Mouse (Mus musculus) embryonic facial prominence, embryonic 13.5 days (tissue): ENCODE measurements around the gene Fmod. TPM values are rescaled to one million over a fixed set of nuclear protein-coding genes. Genes with fewer than 3 reads are reported as not detected.

ENCODE experiments used
- ATAC-seq: fragments of 200-750 bp; cut with Nextera tagmentation; 2 replicates; pipeline ENCODE4 v1.8.0; 2017; ENCODE audit warnings: low read depth; ENCODE audit not compliant: insufficient number of reproducible peaks, insufficient read depth, low FRiP score, low TSS enrichment
- H3K27ac ChIP-seq: fragments of 300-500 bp; sonication (generic); 2 replicates; pipeline ENCODE4 v1.5.1; 2015; ENCODE audit warnings: moderate library complexity, mild to moderate bottlenecking, inconsistent platforms
- H3K27me3 ChIP-seq: fragments of 300-500 bp; sonication (generic); 2 replicates; pipeline ENCODE4 v1.6.1; 2015; ENCODE audit warnings: mild to moderate bottlenecking, inconsistent platforms
- H3K36me3 ChIP-seq: fragments of 300-500 bp; sonication (generic); 2 replicates; pipeline ENCODE4 v1.6.1; 2015; ENCODE audit warnings: mild to moderate bottlenecking, inconsistent platforms
- H3K4me1 ChIP-seq: fragments of 300-500 bp; sonication (generic); 2 replicates; pipeline ENCODE4 v1.6.1; 2015; ENCODE audit warnings: inconsistent platforms
- H3K4me2 ChIP-seq: fragments of 300-500 bp; sonication (generic); 2 replicates; pipeline ENCODE4 v1.6.1; 2015; ENCODE audit warnings: moderate library complexity, mild to moderate bottlenecking, inconsistent platforms
- H3K4me3 ChIP-seq: fragments of 300-500 bp; sonication (generic); 2 replicates; pipeline ENCODE4 v1.5.1; 2015; ENCODE audit warnings: mild to moderate bottlenecking, inconsistent platforms
- H3K9ac ChIP-seq: fragments of 300-500 bp; sonication (generic); 2 replicates; pipeline ENCODE4 v1.6.1; 2015; ENCODE audit warnings: mild to moderate bottlenecking, inconsistent platforms
- H3K9me3 ChIP-seq: fragments of 300-500 bp; sonication (generic); 2 replicates; pipeline ENCODE4 v1.6.1; 2016; ENCODE audit warnings: inconsistent platforms
- WGBS: fragments of 180-500 bp; shearing (Covaris S2); methylation state at CpG from one replicate; pipeline ENCODE4 v1.1.7; 2015; ENCODE audit warnings: mixed read lengths; 5-methylcytosine and 5-hydroxymethylcytosine counted together
- polyA plus RNA-seq: library from polyadenylated mRNA; unstranded; fragments of >200 nt; fragmentation: Nextera tagmentation; extraction: Ambion mirVana; gene quantifications from 2 replicates; pipeline ENCODE4 v1.2.1, GENCODE M21; 2015

Fmod gene
- polyA plus RNA-seq, 1 experiment from 2014 or later = 9.6 TPM

- peaks cover 21% of the 10 kb centered on the region for H3K4me1 ChIP-seq
- ATAC-seq = no peak
- no peaks in the 10 kb centered on the region for H3K27me3 ChIP-seq
- no peak overlapping the region for H3K27ac ChIP-seq
- peak overlapping the region; percentile 40 for H3K9ac ChIP-seq
- no peak overlapping the region for H3K4me3 ChIP-seq
- H3K9me3 ChIP-seq = no peaks in the 10 kb centered on the region
- no peaks in the 10 kb centered on the region for H3K36me3 ChIP-seq
- peak overlapping the region; percentile 28 for H3K4me2 ChIP-seq
- WGBS = 50% methylated on average over 16 of the region's 16 CpGs
Observed at GRCm38 (mm10) chr1:134086811-134087398, 49.9 kb downstream of the Fmod start.

- Histone ChIP-seq H3K4me1 (peaks cover 27% of the 10 kb centered on the region), H3K36me3 (no peaks in the 10 kb centered on the region), H3K9me3 (no peaks in the 10 kb centered on the region), H3K27me3 (no peaks in the 10 kb centered on the region), H3K27ac (no peak overlapping the region; the same call in 1 of the 2 replicates), H3K4me2 (no peak overlapping the region), H3K9ac (no peak overlapping the region), H3K4me3 (no peak overlapping the region)
- no peak for ATAC-seq
- 87% methylated on average over 7 of the region's 7 CpGs for WGBS
Observed at GRCm38 (mm10) chr1:134089074-134089473, 52.0 kb downstream of the Fmod start.

GRCm38 (mm10) chr1:134091851-134092250, 54.8 kb downstream of the Fmod start:
- H3K9me3 ChIP-seq = no peaks in the 10 kb centered on the region
- 88% methylated on average over 3 of the region's 3 CpGs for WGBS
- no peak for ATAC-seq
- H3K4me1 ChIP-seq = peaks cover 43% of the 10 kb centered on the region
- H3K4me2 ChIP-seq = no peak overlapping the region
- H3K36me3 ChIP-seq = no peaks in the 10 kb centered on the region
- H3K27ac ChIP-seq = no peak overlapping the region
- no peak overlapping the region for H3K4me3 ChIP-seq
- no peak overlapping the region for H3K9ac ChIP-seq
- no peaks in the 10 kb centered on the region for H3K27me3 ChIP-seq

DNA sequence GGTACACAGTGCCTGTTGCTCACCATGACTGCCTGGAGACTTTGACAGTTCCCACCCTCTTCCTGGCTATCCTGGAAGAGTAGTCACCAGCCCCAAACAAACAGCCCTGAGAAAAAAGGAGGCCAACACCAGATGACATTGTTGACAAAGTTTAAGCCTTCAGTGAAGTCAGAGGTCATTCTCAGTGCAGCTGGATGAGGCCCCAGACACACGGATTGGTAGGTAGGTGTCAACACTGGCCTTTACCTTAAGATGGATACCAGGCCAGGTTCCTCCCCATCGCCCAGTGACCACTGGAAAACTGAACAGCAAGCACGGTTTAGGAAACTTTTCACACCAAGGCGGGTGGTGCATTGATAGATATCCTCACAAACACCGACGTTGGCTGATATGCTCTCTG, 55.3 kb downstream of the Fmod start:
- peak overlapping the region; percentile 77 for H3K9ac ChIP-seq
- ATAC-seq = no peak
- no peaks in the 10 kb centered on the region for H3K9me3 ChIP-seq
- H3K4me2 ChIP-seq = peak overlapping the region; percentile 81
- peaks cover 42% of the 10 kb centered on the region for H3K4me1 ChIP-seq
- peak overlapping the region; percentile 50 for H3K4me3 ChIP-seq
- peak overlapping the region; percentile 86 for H3K27ac ChIP-seq
- no peaks in the 10 kb centered on the region for H3K27me3 ChIP-seq
- H3K36me3 ChIP-seq = no peaks in the 10 kb centered on the region
- 34% methylated on average over 6 of the region's 6 CpGs for WGBS

- WGBS = 3% methylated on average over 36 of the region's 43 CpGs
- Histone ChIP-seq H3K4me3 (peak overlapping the region; percentile 50), H3K4me1 (peaks cover 47% of the 10 kb centered on the region), H3K27ac (peak overlapping the region; percentile 86), H3K9ac (peak overlapping the region; percentile 77), H3K36me3 (no peaks in the 10 kb centered on the region), H3K27me3 (no peaks in the 10 kb centered on the region), H3K4me2 (peak overlapping the region; percentile 81), H3K9me3 (no peaks in the 10 kb centered on the region)
- ATAC-seq = peak; percentile 89
Observed at GRCm38 (mm10) chr1:134092852-134093770, 56.1 kb downstream of the Fmod start.

DNA sequence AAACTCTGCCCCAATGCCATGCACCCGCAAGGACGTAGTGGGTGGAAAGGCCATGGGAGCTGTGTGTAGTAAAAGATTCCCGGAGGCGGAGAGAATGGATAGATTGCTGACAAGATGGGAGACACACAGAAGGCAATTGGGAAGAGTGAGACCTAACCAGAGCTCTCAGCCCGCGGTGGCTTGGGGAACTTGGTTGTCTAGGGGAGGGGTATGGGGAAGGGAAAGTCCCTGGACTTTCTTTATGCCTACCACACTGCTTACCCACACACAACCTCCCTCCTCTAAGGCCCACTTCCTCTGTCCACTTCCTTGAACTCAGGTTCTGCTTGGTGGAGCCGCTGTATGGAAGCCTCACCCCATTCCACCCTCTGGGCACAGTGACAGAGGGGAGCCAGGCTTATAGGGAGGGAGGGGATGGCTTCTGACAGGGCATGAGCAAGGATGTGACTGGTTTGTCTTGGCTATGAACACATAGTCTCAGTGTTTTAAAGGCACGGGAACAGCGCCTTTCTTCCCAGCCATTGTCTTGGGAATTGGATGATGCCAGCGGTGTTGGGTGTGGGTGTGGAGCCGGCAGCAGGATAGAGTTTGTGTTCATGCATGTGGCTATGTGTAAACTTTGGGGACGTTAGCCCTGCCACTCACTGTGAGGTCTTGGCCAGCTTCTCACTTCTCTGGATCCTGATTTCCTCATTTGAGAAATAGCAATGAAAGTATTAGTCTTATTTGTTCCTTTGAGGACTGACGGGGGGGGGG, 56.9 kb downstream of the Fmod start:
- H3K4me2 ChIP-seq = peak overlapping the region; percentile 81
- no peaks in the 10 kb centered on the region for H3K36me3 ChIP-seq
- 58% methylated on average over 13 of the region's 13 CpGs for WGBS
- H3K4me1 ChIP-seq = peaks cover 56% of the 10 kb centered on the region
- peak overlapping the region; percentile 86 for H3K27ac ChIP-seq
- H3K9ac ChIP-seq = peak overlapping the region; percentile 77; the same call in 1 of the 2 replicates
- peak overlapping the region; percentile 50; the same call in 1 of the 2 replicates for H3K4me3 ChIP-seq
- H3K9me3 ChIP-seq = no peaks in the 10 kb centered on the region
- H3K27me3 ChIP-seq = no peaks in the 10 kb centered on the region
- ATAC-seq = no peak

- Histone ChIP-seq H3K27ac (no peak overlapping the region), H3K9me3 (no peaks in the 10 kb centered on the region), H3K9ac (no peak overlapping the region), H3K4me1 (peaks cover 63% of the 10 kb centered on the region), H3K4me3 (no peak overlapping the region), H3K36me3 (no peaks in the 10 kb centered on the region), H3K27me3 (no peaks in the 10 kb centered on the region), H3K4me2 (no peak overlapping the region)
- no peak for ATAC-seq
- 62% methylated on average over 7 of the region's 7 CpGs for WGBS
Observed at GRCm38 (mm10) chr1:134095033-134095612, 58.1 kb downstream of the Fmod start.

- H3K4me1 ChIP-seq = peaks cover 66% of the 10 kb centered on the region
- H3K36me3 ChIP-seq = no peaks in the 10 kb centered on the region
- H3K27me3 ChIP-seq = no peaks in the 10 kb centered on the region
- H3K4me3 ChIP-seq = no peak overlapping the region
- no peaks in the 10 kb centered on the region for H3K9me3 ChIP-seq
- ATAC-seq = no peak
- H3K27ac ChIP-seq = peak overlapping the region; percentile 81
- H3K9ac ChIP-seq = peak overlapping the region; percentile 41; the same call in 1 of the 2 replicates
- WGBS = 80% methylated on average over 4 of the region's 4 CpGs
- 0 out of 2 replicates have a peak overlapping the region, but pooled peaks have one; percentile 18 for H3K4me2 ChIP-seq
Observed at GRCm38 (mm10) chr1:134095721-134096120, 58.7 kb downstream of the Fmod start.

DNA sequence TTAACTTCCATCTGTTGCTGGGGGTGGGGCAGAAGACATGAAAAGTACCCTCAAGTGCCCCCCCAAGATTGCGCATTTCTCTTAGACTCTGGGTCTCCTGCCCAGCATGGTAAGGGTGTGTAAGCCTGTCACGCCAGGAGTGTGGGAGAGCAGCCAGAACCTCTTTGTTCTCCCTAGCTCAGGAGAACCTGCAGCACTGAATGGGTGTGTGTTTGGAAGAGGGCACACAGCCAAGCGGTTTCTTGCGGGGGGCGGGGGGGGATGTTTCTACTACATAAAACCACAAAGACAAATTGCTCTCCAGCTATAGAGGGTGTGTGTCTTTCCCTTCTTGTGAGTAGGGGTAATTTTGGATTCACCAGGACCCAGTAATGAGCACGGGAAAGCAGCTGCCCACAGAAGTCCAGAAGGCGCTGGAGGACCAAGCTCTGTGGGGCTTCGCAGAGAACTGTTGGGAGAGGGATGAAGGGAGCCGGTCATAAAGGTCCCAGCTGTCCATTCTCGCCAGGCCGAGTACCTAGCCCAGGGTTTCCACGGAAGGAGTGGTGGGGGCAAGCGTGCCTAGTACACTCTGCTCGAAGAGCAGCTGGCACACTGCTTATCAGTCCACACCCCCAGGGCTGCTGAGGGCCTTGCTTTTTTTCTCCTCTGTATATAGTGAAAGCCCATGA, 59.3 kb downstream of the Fmod start:
- Histone ChIP-seq H3K4me1 (peaks cover 68% of the 10 kb centered on the region), H3K9ac (peak overlapping the region; percentile 41; the same call in 1 of the 2 replicates), H3K4me2 (peak overlapping the region; percentile 30; the same call in 1 of the 2 replicates), H3K9me3 (no peaks in the 10 kb centered on the region), H3K4me3 (no peak overlapping the region), H3K36me3 (no peaks in the 10 kb centered on the region), H3K27ac (peak overlapping the region; percentile 81), H3K27me3 (no peaks in the 10 kb centered on the region)
- 56% methylated on average over 14 of the region's 14 CpGs for WGBS
- 0 out of 2 replicates have a peak, but pooled peaks have one; percentile 20 for ATAC-seq

DNA sequence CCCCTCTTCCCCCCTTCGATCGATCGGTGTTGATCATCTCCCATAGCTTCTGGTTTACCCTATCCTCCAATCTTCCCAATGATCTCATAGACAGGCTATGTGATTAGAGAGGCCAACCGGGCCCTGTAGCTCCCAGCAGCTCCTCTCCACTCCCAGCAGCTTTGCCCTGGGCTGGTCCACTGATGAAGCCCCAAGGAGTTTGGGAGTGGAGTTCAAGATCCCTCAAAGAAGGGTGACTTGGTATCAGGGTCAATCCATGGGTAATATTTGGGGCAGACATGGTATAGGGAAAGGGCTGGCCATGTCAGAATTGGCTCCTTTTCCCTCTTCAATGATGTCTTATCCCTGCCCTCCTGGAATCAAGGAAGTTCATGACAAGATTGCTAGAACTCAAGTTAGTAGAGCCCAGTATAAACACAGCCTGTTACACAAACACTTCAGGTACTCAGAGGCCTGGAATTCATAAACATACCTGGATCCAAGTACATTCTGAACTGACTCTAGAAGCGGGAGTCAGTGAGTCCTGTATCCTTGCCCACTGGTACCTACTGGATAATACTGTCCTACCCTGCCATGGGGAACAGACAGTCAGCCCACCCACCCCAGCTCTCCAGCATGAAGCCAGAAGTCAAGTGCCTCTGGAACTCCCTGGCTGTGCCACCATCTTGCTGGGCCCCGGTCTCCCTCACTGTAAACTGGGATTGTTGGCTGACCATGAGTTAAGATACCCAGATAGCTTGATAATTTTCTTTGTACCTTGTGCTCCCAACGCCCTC, 60.2 kb downstream of the Fmod start:
- ATAC-seq = no peak
- Histone ChIP-seq H3K9me3 (no peaks in the 10 kb centered on the region), H3K4me3 (no peak overlapping the region), H3K36me3 (no peaks in the 10 kb centered on the region), H3K4me1 (peaks cover 68% of the 10 kb centered on the region), H3K27me3 (no peaks in the 10 kb centered on the region), H3K27ac (peak overlapping the region; percentile 81), H3K4me2 (no peak overlapping the region), H3K9ac (no peak overlapping the region)
- WGBS = 90% methylated on average over 7 of the region's 7 CpGs
